Mouse (Mus musculus): ENCODE measurements around the gene Nop53. TPM values are rescaled to one million over a fixed set of nuclear protein-coding genes. Genes with fewer than 3 reads are reported as not detected.
A peak's percentile ranks its signal among the peaks of the same experiment; 100 is the strongest.

Gene Nop53
- polyA plus RNA-seq, 1 experiment from 2014 or later: 196 TPM

- DNase-seq (ENCODE audit: low spot score) (no peak), ATAC-seq (no peak)
- no peak overlapping the region for H3K4me3 ChIP-seq (ENCODE audit: low read depth, low read length)
- H3K27me3 ChIP-seq (replicated peaks; ENCODE audit: insufficient read depth, low read length): no peaks in the 10 kb centered on the region
- TF ChIP-seq CTCF (IDR thresholded peaks at IDR 0.05) (no peak), EP300 (IDR thresholded peaks at IDR 0.05) (no peak)
- H3K4me1 ChIP-seq (ENCODE audit: insufficient read depth, low read depth, low read length): no peaks in the 10 kb centered on the region
- WGBS: 71% methylated on average over 4 of the region's 4 CpGs
- peaks cover 8% of the 10 kb centered on the region; the same call in 1 of the 2 replicates for H3K36me3 ChIP-seq (ENCODE audit: insufficient read depth, low read length)
- no peak overlapping the region for H3K4me2 ChIP-seq (replicated peaks; ENCODE audit: low read depth, low read length)
- H3K9me3 ChIP-seq (ENCODE audit: low read length): no peaks in the 10 kb centered on the region
- no peak overlapping the region for H3K27ac ChIP-seq (ENCODE audit: low read length)
- H3K9ac ChIP-seq (replicated peaks; ENCODE audit: low read depth): no peak overlapping the region
Measured at GRCm38 (mm10) chr7:15981538-15981937, 35.7 kb upstream of the Nop53 start.

DNA sequence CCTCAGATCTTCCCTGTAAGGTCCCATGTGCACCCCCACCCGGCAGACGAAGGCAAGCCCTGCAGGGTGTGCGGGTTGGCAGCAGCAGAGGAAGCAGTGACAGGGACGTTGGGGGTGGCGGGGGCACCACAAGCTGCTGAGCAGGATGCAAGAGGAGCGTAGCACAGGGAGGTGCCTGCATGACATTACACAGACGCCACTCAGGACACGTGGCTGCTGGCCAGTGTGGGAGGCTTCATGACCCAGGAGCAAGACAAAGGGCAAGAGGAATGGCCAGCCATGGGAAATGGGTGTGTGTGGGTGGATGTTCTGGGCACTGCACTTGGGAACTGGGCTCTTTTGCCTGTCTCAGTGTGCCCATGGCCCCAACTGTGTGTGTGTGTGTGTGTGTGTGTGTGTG lies 34.4 kb upstream of the Nop53 start:
- H3K27ac ChIP-seq (ENCODE audit: low read length): no peak overlapping the region
- WGBS: 63% methylated on average over 8 of the region's 8 CpGs
- peak; percentile 0; the same call in 1 of the 2 replicates for TF ChIP-seq CTCF (IDR thresholded peaks at IDR 0.05)
- no peak for TF ChIP-seq EP300 (IDR thresholded peaks at IDR 0.05)
- DNase-seq (ENCODE audit: low spot score) (peak; percentile 40), ATAC-seq (peak; percentile 79)
- no peak overlapping the region for H3K9ac ChIP-seq (replicated peaks; ENCODE audit: low read depth)
- no peaks in the 10 kb centered on the region for H3K9me3 ChIP-seq (ENCODE audit: low read length)
- H3K4me3 ChIP-seq (ENCODE audit: low read depth, low read length): no peak overlapping the region
- peaks cover 8% of the 10 kb centered on the region; the same call in 1 of the 2 replicates for H3K36me3 ChIP-seq (ENCODE audit: insufficient read depth, low read length)
- H3K27me3 ChIP-seq (replicated peaks; ENCODE audit: insufficient read depth, low read length): no peaks in the 10 kb centered on the region
- no peak overlapping the region for H3K4me2 ChIP-seq (replicated peaks; ENCODE audit: low read depth, low read length)
- H3K4me1 ChIP-seq (ENCODE audit: insufficient read depth, low read depth, low read length): no peaks in the 10 kb centered on the region

GRCm38 (mm10) chr7:15975904-15976303 lies 30.0 kb upstream of the Nop53 start:
- TF ChIP-seq CTCF (IDR thresholded peaks at IDR 0.05) (peak; percentile 91), EP300 (IDR thresholded peaks at IDR 0.05) (no peak)
- Histone ChIP-seq H3K27me3 (replicated peaks; ENCODE audit: insufficient read depth, low read length) (no peaks in the 10 kb centered on the region), H3K4me2 (replicated peaks; ENCODE audit: low read depth, low read length) (no peak overlapping the region), H3K27ac (ENCODE audit: low read length) (no peak overlapping the region), H3K9ac (replicated peaks; ENCODE audit: low read depth) (no peak overlapping the region), H3K4me3 (ENCODE audit: low read depth, low read length) (no peak overlapping the region), H3K36me3 (ENCODE audit: insufficient read depth, low read length) (peaks cover 22% of the 10 kb centered on the region), H3K4me1 (ENCODE audit: insufficient read depth, low read depth, low read length) (no peaks in the 10 kb centered on the region), H3K9me3 (ENCODE audit: low read length) (no peaks in the 10 kb centered on the region)
- WGBS: 72% methylated on average over 4 of the region's 4 CpGs
- peak; percentile 59 for ATAC-seq
- DNase-seq (ENCODE audit: low spot score): peak; percentile 75

DNA sequence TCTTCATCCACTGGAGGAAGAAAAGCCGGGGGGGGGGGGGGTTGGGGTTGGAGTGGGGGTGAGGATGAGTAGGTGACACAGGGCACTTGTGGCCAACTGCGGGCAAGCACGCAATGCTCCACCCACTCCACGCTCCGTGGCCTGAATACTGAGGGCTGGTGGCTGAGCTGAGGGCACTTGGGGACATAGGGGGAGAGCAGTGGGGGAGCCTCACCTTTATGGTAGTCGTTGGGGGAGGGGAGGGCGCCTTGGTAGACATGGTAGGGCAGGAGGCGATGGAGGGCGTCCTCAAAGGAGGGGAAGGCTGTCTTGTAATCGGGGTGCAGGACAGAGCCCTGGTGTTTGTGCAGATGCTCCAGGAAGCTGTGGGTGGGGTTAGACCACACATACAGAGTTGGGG lies 29.6 kb upstream of the Nop53 start:
- Histone ChIP-seq H3K4me1 (ENCODE audit: insufficient read depth, low read depth, low read length) (no peaks in the 10 kb centered on the region), H3K27ac (ENCODE audit: low read length) (no peak overlapping the region), H3K36me3 (ENCODE audit: insufficient read depth, low read length) (peaks cover 22% of the 10 kb centered on the region), H3K4me2 (replicated peaks; ENCODE audit: low read depth, low read length) (no peak overlapping the region), H3K9ac (replicated peaks; ENCODE audit: low read depth) (no peak overlapping the region), H3K27me3 (replicated peaks; ENCODE audit: insufficient read depth, low read length) (no peaks in the 10 kb centered on the region), H3K9me3 (ENCODE audit: low read length) (no peaks in the 10 kb centered on the region), H3K4me3 (ENCODE audit: low read depth, low read length) (no peak overlapping the region)
- DNase-seq (ENCODE audit: low spot score) (no peak), ATAC-seq (no peak)
- TF ChIP-seq CTCF (IDR thresholded peaks at IDR 0.05) (no peak), EP300 (IDR thresholded peaks at IDR 0.05) (no peak)
- 88% methylated on average over 8 of the region's 10 CpGs for WGBS

DNA sequence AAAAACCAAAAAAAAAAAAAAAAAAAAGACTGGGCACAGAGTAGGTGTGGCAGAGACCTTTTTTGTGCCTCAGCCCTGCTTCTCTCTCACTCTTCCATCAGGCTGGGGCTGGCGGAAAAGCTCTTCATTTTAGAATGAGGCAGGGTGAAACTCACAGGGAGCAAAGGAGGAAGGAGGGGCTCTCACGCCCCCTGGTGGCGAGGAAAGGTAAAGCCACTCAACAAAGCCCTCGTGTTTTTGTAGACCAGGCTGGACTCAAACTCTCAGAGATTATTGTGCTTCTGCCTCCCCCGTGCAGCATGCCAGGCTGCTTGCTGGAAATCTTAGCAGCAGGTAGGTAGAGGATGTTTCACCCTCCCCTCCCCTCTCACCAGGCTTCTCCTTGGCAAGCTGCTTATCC lies 28.8 kb upstream of the Nop53 start:
- Histone ChIP-seq H3K4me1 (ENCODE audit: insufficient read depth, low read depth, low read length) (no peaks in the 10 kb centered on the region), H3K36me3 (ENCODE audit: insufficient read depth, low read length) (peaks cover 22% of the 10 kb centered on the region), H3K9ac (replicated peaks; ENCODE audit: low read depth) (no peak overlapping the region), H3K4me2 (replicated peaks; ENCODE audit: low read depth, low read length) (no peak overlapping the region), H3K4me3 (ENCODE audit: low read depth, low read length) (no peak overlapping the region), H3K27ac (ENCODE audit: low read length) (no peak overlapping the region), H3K9me3 (ENCODE audit: low read length) (no peaks in the 10 kb centered on the region), H3K27me3 (replicated peaks; ENCODE audit: insufficient read depth, low read length) (no peaks in the 10 kb centered on the region)
- DNase-seq (ENCODE audit: low spot score): peak; percentile 67
- TF ChIP-seq CTCF (IDR thresholded peaks at IDR 0.05): peak; percentile 87
- no peak for TF ChIP-seq EP300 (IDR thresholded peaks at IDR 0.05)
- 43% methylated on average over 5 of the region's 5 CpGs for WGBS
- no peak; the same call in 1 of the 2 replicates for ATAC-seq

GRCm38 (mm10) chr7:15972247-15972646 lies 26.4 kb upstream of the Nop53 start:
- no peak for DNase-seq (ENCODE audit: low spot score)
- H3K4me3 ChIP-seq (ENCODE audit: low read depth, low read length): no peak overlapping the region
- 75% methylated on average over 25 of the region's 25 CpGs for WGBS
- H3K4me1 ChIP-seq (ENCODE audit: insufficient read depth, low read depth, low read length): no peaks in the 10 kb centered on the region
- H3K9ac ChIP-seq (replicated peaks; ENCODE audit: low read depth): no peak overlapping the region
- ATAC-seq: no peak
- H3K4me2 ChIP-seq (replicated peaks; ENCODE audit: low read depth, low read length): no peak overlapping the region
- H3K27me3 ChIP-seq (replicated peaks; ENCODE audit: insufficient read depth, low read length): no peaks in the 10 kb centered on the region
- TF ChIP-seq CTCF (IDR thresholded peaks at IDR 0.05) (no peak), EP300 (IDR thresholded peaks at IDR 0.05) (no peak)
- no peak overlapping the region for H3K27ac ChIP-seq (ENCODE audit: low read length)
- peaks cover 18% of the 10 kb centered on the region for H3K36me3 ChIP-seq (ENCODE audit: insufficient read depth, low read length)
- H3K9me3 ChIP-seq (ENCODE audit: low read length): no peaks in the 10 kb centered on the region

- no peak overlapping the region for H3K27ac ChIP-seq (ENCODE audit: low read length)
- no peak overlapping the region for H3K4me3 ChIP-seq (ENCODE audit: low read depth, low read length)
- TF ChIP-seq EP300 (IDR thresholded peaks at IDR 0.05): no peak
- TF ChIP-seq CTCF (IDR thresholded peaks at IDR 0.05): peak; percentile 47
- H3K4me2 ChIP-seq (replicated peaks; ENCODE audit: low read depth, low read length): no peak overlapping the region
- H3K36me3 ChIP-seq (ENCODE audit: insufficient read depth, low read length): peaks cover 18% of the 10 kb centered on the region
- no peak overlapping the region for H3K9ac ChIP-seq (replicated peaks; ENCODE audit: low read depth)
- peaks cover 7% of the 10 kb centered on the region; the same call in 1 of the 2 replicates for H3K4me1 ChIP-seq (ENCODE audit: insufficient read depth, low read depth, low read length)
- 84% methylated on average over 3 of the region's 3 CpGs for WGBS
- ATAC-seq: no peak
- no peaks in the 10 kb centered on the region for H3K27me3 ChIP-seq (replicated peaks; ENCODE audit: insufficient read depth, low read length)
- H3K9me3 ChIP-seq (ENCODE audit: low read length): no peaks in the 10 kb centered on the region
- DNase-seq (ENCODE audit: low spot score): no peak
Measured at GRCm38 (mm10) chr7:15969674-15970073, 23.8 kb upstream of the Nop53 start.
